Mouse (Mus musculus): ENCODE results near the gene Cox8b. TPM values are rescaled to one million over a fixed set of nuclear protein-coding genes. Genes with fewer than 3 reads are reported as not detected.

Cox8b gene
- polyA plus RNA-seq, 1 experiment from 2014 or later, result not detected

DNA sequence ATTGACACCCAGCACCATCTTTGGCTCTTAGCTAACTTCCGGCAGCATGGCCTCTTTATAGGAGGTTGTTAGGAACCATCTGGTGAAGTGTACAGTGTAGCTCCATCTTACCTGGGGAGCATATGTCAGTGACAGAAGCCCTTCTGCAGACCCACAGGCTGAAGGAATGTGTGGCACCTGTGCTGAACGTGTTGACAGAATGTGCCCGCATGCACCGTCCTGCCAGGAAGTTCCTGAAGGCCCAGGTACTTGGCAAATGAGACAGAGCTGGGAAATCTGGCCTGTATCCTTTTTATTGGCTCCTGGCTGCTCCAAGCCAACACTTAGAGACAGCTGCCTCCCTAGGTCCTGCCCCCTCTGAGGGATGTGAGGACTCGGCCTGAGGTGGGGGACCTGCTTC is 39.5 kb downstream of the Cox8b start:
- no peaks in the 10 kb centered on the region for H3K9me3 ChIP-seq (ENCODE audit: control insufficient read depth, low read length)
- WGBS, result 82% methylated on average over 5 of the region's 5 CpGs
- H3K27ac ChIP-seq (ENCODE audit: low read depth, low read length), result no peak overlapping the region
- no peak overlapping the region for H3K4me3 ChIP-seq (ENCODE audit: low read length)
- no peak overlapping the region for H3K4me2 ChIP-seq (ENCODE audit: low read length)
- peaks cover 39% of the 10 kb centered on the region for H3K36me3 ChIP-seq (ENCODE audit: control insufficient read depth, insufficient read depth, low read length)
- no peak for ATAC-seq
- H3K27me3 ChIP-seq (replicated peaks; ENCODE audit: control insufficient read depth, insufficient read depth, low read length), result no peaks in the 10 kb centered on the region
- H3K9ac ChIP-seq (ENCODE audit: low read depth, low read length), result no peak overlapping the region; the same call in 1 of the 2 replicates
- H3K4me1 ChIP-seq (ENCODE audit: control insufficient read depth, insufficient read depth, low read depth, low read length), result peaks cover 20% of the 10 kb centered on the region

DNA sequence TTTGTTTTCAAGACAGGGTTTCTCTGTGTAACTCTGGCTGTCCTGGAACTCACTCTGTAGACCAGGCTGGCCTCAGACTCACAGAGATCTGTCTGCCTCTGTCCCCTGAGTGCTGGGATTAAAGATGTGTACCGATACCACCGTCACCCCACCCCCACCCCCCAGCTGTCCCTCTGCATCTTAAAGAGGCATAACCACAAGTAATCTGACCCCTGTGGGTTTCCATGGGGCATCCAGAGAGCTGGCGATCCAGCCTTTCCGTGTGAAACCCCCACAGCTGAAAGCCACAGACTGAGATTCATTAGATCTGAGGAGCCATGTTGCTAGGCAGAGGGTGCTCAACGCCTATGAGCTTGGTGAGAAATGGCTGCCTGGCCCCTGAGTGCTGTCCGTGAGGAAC is 40.2 kb downstream of the Cox8b start:
- Histone ChIP-seq H3K9me3 (ENCODE audit: control insufficient read depth, low read length) (no peaks in the 10 kb centered on the region), H3K36me3 (ENCODE audit: control insufficient read depth, insufficient read depth, low read length) (peaks cover 39% of the 10 kb centered on the region), H3K27ac (ENCODE audit: low read depth, low read length) (no peak overlapping the region), H3K4me1 (ENCODE audit: control insufficient read depth, insufficient read depth, low read depth, low read length) (peaks cover 27% of the 10 kb centered on the region), H3K4me2 (ENCODE audit: low read length) (no peak overlapping the region), H3K27me3 (replicated peaks; ENCODE audit: control insufficient read depth, insufficient read depth, low read length) (no peaks in the 10 kb centered on the region), H3K9ac (ENCODE audit: low read depth, low read length) (no peak overlapping the region), H3K4me3 (ENCODE audit: low read length) (no peak overlapping the region)
- no peak for ATAC-seq
- 71% methylated on average over 6 of the region's 6 CpGs for WGBS

DNA sequence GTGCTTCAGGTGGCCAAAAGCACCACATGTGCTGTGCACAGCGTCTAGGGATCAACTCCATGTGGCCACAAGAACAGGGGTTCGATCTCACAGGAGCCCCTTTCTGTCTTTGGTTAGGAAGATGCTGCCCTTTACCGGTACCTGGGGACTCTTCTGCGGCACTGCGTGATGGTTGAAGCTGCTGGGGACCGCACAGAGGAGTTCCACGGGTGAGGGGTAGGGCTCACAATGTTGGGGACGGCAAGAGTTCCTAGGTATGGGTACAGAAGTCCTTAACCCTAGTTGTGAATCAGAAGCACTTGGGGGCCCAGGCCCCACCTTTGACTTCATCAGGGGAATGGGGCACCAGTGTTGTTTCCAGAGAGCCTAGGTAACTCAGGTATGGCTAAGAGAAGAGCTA is 41.5 kb downstream of the Cox8b start:
- H3K36me3 ChIP-seq (ENCODE audit: control insufficient read depth, insufficient read depth, low read length), result peaks cover 33% of the 10 kb centered on the region

DNA sequence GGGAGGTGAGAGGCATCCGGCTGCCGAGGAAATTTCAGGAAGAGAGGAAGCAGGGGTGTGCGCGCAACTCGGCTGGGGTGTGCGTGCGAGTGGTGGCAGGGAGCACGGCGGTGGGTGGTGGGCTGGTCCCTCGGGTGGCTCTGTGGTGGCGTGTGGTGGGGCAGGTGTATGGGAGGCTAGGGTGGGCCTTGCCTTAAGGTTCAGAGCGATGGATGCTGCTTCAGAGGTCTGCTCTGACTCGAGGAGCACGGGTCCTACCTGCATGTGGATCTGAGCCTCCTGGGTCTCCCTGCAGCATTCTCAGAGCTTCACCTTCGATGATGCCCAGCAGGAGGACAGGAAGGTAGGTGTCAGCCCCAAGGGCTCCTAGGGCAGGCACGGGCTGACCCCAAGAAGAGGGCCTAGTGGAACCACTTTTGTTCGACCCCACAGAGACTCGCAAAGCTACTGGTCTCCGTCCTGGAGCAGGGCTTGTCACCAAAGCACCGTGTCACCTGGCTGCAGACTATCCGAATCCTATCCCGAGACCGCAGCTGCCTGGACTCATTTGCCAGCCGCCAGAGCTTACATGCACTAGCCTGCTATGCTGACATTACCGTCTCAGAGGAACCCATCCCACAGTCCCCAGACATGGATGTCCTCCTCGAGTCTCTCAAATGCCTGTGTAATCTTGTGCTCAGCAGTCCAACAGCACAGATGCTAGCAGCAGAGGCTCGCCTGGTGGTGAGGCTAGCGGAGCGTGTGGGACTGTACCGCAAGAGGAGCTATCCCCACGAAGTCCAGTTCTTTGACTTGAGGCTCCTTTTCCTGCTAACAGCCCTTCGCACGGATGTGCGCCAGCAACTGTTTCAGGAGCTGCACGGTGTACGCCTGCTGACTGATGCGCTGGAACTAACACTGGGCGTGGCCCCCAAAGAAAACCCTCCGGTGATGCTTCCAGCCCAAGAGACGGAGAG is 42.4 kb downstream of the Cox8b start, which contains the start of gene Bet1l:
Bet1l (minus strand) TSS at position 28 of the 956 bp plus-strand sequence.
- H3K4me3 ChIP-seq (ENCODE audit: low read length), result peak within 1 kb of the TSS; percentile 89
- WGBS, result 34% methylated on average over 40 of the region's 40 CpGs
- H3K27me3 ChIP-seq (replicated peaks; ENCODE audit: control insufficient read depth, insufficient read depth, low read length), result no peaks in the 10 kb centered on the region
- no peaks in the 10 kb centered on the region for H3K9me3 ChIP-seq (ENCODE audit: control insufficient read depth, low read length)
- H3K27ac ChIP-seq (ENCODE audit: low read depth, low read length), result peak within 1 kb of the TSS; percentile 95
- H3K4me2 ChIP-seq (ENCODE audit: low read length), result peak within 1 kb of the TSS; percentile 97
- H3K36me3 ChIP-seq (ENCODE audit: control insufficient read depth, insufficient read depth, low read length), result peaks cover 35% of the 10 kb centered on the region
- H3K9ac ChIP-seq (ENCODE audit: low read depth, low read length), result peak within 1 kb of the TSS; percentile 91
- peaks cover 29% of the 10 kb centered on the region for H3K4me1 ChIP-seq (ENCODE audit: control insufficient read depth, insufficient read depth, low read depth, low read length)
- ATAC-seq, result peak; percentile 58

More for the DNA sequence above, 41.5 kb downstream of the Cox8b start:
- Histone ChIP-seq H3K27ac (ENCODE audit: low read depth, low read length) (no peak overlapping the region), H3K9ac (ENCODE audit: low read depth, low read length) (peak overlapping the region; percentile 91; the same call in 1 of the 2 replicates), H3K9me3 (ENCODE audit: control insufficient read depth, low read length) (no peaks in the 10 kb centered on the region), H3K4me2 (ENCODE audit: low read length) (peak overlapping the region; percentile 97), H3K4me1 (ENCODE audit: control insufficient read depth, insufficient read depth, low read depth, low read length) (peaks cover 29% of the 10 kb centered on the region), H3K4me3 (ENCODE audit: low read length) (no peak overlapping the region; the same call in 1 of the 2 replicates), H3K27me3 (replicated peaks; ENCODE audit: control insufficient read depth, insufficient read depth, low read length) (no peaks in the 10 kb centered on the region)
- WGBS, result 99% methylated on average over 8 of the region's 8 CpGs
- no peak for ATAC-seq

DNA sequence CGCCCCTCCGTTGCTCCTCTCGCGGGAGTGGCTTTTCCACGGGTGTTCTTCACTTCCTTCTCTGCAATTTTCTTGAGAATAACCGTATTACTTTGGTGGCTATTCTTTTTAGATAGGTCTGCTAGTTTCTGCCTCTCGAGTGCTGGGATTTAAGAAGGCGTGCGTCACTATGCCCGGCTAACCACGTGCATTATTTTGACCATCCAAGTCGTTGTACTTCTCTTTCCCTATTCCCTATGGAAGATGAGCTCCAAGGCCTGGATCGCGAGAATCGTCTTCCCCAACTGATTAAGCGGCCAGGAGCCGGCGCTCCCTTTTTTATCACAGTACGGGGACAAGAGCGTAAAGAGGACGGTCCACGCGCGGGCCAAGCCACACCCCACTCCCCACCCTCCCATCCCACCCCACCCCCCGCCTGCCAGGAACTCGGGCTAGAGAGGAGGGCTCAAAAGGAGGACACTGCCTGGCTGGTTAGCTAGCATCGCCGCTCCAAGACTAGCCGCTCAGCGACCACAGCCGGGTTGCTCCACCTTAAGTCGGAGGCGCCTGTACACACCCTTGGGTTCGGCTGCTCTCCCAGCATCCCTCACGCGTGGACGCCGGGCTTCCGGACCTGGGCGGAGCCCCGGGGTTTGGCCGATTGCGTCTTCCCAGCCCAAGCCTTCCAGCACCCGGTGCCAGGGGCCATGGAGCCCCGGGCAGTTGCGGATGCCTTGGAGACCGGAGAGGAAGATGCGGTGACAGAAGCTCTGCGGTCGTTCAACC is 43.3 kb downstream of the Cox8b start, which contains the start of gene Ric8a:
Ric8a (plus strand) TSS at position 173 of the 765 bp plus-strand sequence.
- under 1% methylated on average over 50 of the region's 50 CpGs for WGBS
- H3K9me3 ChIP-seq (ENCODE audit: control insufficient read depth, low read length), result no peaks in the 10 kb centered on the region

DNA sequence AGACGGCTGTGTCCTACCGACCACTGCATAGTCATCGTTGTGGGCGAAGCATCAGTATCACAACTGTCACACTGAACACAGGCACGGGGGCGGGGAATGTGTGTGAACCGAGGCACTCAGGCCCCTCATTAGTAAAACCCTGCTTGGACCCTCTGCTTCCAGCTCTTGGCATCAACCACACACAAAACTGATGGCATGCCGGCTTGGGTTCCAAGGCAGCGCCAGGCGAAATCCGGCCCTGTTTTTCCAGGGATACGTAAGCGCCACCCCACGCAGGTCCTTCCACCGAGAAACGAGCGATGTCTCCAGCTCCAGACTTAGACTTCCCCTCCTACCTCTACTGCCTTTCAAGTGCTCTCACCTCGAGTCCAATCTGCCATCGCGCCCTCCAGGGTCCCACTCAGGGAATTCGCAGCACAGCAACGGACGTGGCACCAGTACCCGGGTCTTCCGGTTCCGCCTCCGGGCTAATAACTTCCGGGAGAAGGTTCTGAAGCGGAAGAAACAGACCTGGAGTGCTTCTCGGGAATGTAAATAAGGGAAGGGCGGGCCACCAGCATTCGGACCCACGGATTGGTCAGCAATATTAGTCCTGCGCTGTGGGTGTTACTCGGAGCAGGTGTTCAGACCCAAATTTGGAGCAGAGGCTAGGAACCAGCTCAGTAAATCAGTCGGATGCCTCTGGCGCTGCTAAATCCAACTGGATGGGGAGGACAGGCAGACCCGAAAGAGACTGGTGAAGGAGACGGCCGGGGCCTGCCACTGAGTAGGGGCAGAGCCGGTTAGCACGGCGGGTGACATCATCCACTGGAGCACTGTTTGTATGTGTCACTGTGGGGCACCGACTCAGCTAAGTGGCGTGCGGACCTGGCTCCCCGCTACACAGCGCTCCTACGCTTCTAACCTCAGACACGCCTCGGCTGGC is 44.1 kb downstream of the Cox8b start, which contains the start of gene Gm45785:
Gm45785 (minus strand) TSS at position 472 of the 925 bp plus-strand sequence.
- peak; percentile 83 for ATAC-seq
- WGBS, result 2% methylated on average over 51 of the region's 51 CpGs
- peaks cover 29% of the 10 kb centered on the region for H3K4me1 ChIP-seq (ENCODE audit: control insufficient read depth, insufficient read depth, low read depth, low read length)
- no peaks in the 10 kb centered on the region for H3K27me3 ChIP-seq (replicated peaks; ENCODE audit: control insufficient read depth, insufficient read depth, low read length)
- H3K4me2 ChIP-seq (ENCODE audit: low read length), result peak within 1 kb of the TSS; percentile 97
- no peaks in the 10 kb centered on the region for H3K9me3 ChIP-seq (ENCODE audit: control insufficient read depth, low read length)
- peak within 1 kb of the TSS; percentile 91 for H3K9ac ChIP-seq (ENCODE audit: low read depth, low read length)
- peak within 1 kb of the TSS; percentile 95 for H3K27ac ChIP-seq (ENCODE audit: low read depth, low read length)
- peak within 1 kb of the TSS; percentile 89 for H3K4me3 ChIP-seq (ENCODE audit: low read length)
- H3K36me3 ChIP-seq (ENCODE audit: control insufficient read depth, insufficient read depth, low read length), result peaks cover 30% of the 10 kb centered on the region

More for the DNA sequence above, 43.3 kb downstream of the Cox8b start, which contains the start of gene Ric8a:
- Histone ChIP-seq H3K9ac (ENCODE audit: low read depth, low read length) (peak within 1 kb of the TSS; percentile 91), H3K4me3 (ENCODE audit: low read length) (peak within 1 kb of the TSS; percentile 89), H3K27me3 (replicated peaks; ENCODE audit: control insufficient read depth, insufficient read depth, low read length) (no peaks in the 10 kb centered on the region), H3K4me1 (ENCODE audit: control insufficient read depth, insufficient read depth, low read depth, low read length) (peaks cover 29% of the 10 kb centered on the region), H3K4me2 (ENCODE audit: low read length) (peak within 1 kb of the TSS; percentile 97), H3K36me3 (ENCODE audit: control insufficient read depth, insufficient read depth, low read length) (peaks cover 33% of the 10 kb centered on the region), H3K27ac (ENCODE audit: low read depth, low read length) (peak within 1 kb of the TSS; percentile 95)
- peak; percentile 84 for ATAC-seq

DNA sequence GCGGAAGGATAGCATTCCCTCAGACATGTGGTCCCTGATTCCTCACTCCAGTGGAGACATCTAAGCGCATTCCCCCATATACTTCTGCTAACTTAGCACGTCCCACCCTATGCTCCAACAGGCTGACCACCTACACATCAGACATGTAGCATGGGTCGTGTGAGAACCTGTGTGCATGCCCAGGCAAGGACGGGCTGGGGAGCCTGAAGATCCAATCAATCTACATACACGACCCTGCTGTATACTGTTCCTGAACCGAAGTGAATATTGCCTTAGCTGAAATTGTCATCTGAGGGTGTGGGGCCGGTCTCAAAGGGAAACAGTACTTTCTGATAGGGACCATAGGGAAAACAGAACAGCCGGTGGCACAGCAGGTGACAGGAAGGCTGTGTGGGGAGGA is 45.1 kb downstream of the Cox8b start:
- no peak for ATAC-seq
- no peak overlapping the region for H3K27ac ChIP-seq (ENCODE audit: low read depth, low read length)
- peak overlapping the region; percentile 97 for H3K4me2 ChIP-seq (ENCODE audit: low read length)
- no peaks in the 10 kb centered on the region for H3K27me3 ChIP-seq (replicated peaks; ENCODE audit: control insufficient read depth, insufficient read depth, low read length)
- peak overlapping the region; percentile 91; the same call in 1 of the 2 replicates for H3K9ac ChIP-seq (ENCODE audit: low read depth, low read length)
- 82% methylated on average over 9 of the region's 9 CpGs for WGBS
- H3K4me1 ChIP-seq (ENCODE audit: control insufficient read depth, insufficient read depth, low read depth, low read length), result peaks cover 29% of the 10 kb centered on the region
- no peaks in the 10 kb centered on the region for H3K9me3 ChIP-seq (ENCODE audit: control insufficient read depth, low read length)
- peaks cover 23% of the 10 kb centered on the region for H3K36me3 ChIP-seq (ENCODE audit: control insufficient read depth, insufficient read depth, low read length)
- peak overlapping the region; percentile 89 for H3K4me3 ChIP-seq (ENCODE audit: low read length)

DNA sequence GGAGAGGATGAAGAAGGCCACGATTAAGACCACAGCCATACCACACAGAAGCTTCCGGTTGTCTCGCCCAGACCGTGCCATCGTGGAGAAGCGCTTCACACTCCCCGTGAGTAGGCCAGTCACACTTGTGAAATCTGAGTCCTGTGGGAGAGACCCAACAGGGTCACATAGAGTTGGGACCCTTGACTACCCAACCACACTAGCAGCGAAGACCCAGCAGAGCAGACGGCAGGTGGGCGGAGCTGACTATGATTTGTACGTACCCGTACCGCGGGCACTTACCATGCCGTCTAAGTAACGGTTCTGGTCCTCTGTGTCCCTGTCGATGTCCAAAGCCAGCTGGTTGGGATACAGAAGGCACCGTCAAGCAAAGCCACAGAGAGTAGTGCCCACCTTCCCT is 45.8 kb downstream of the Cox8b start:
- Histone ChIP-seq H3K36me3 (ENCODE audit: control insufficient read depth, insufficient read depth, low read length) (peaks cover 20% of the 10 kb centered on the region), H3K9ac (ENCODE audit: low read depth, low read length) (no peak overlapping the region), H3K4me2 (ENCODE audit: low read length) (no peak overlapping the region), H3K9me3 (ENCODE audit: control insufficient read depth, low read length) (no peaks in the 10 kb centered on the region), H3K4me1 (ENCODE audit: control insufficient read depth, insufficient read depth, low read depth, low read length) (peaks cover 27% of the 10 kb centered on the region), H3K27me3 (replicated peaks; ENCODE audit: control insufficient read depth, insufficient read depth, low read length) (no peaks in the 10 kb centered on the region), H3K27ac (ENCODE audit: low read depth, low read length) (no peak overlapping the region), H3K4me3 (ENCODE audit: low read length) (no peak overlapping the region)
- ATAC-seq, result no peak
- 95% methylated on average over 18 of the region's 18 CpGs for WGBS
